Mouse (Mus musculus): ENCODE measurements around the gene Fam189a1. TPM values are rescaled to one million over a fixed set of nuclear protein-coding genes. Genes with fewer than 3 reads are reported as not detected.

The Fam189a1 gene
- polyA plus RNA-seq, 1 experiment, result 0.07 TPM

GRCm38 (mm10) chr7:65149040-65149439 lies 7.3 kb downstream of the Fam189a1 start:
- no peak overlapping the region for H3ac ChIP-seq (ENCODE audit: control insufficient read depth, insufficient read length, low read depth)
- H3K79me3 ChIP-seq (ENCODE audit: low read depth), result no peaks in the 10 kb centered on the region
- H3K27me3 ChIP-seq (ENCODE audit: control insufficient read depth, insufficient read depth, insufficient read length), result no peaks in the 10 kb centered on the region
- no peak for TF ChIP-seq CEBPB (IDR thresholded peaks at IDR 0.05; ENCODE audit: low read depth)
- no peak for TF ChIP-seq FOSL1 (IDR thresholded peaks at IDR 0.05; ENCODE audit: insufficient read depth, low read length, poor library complexity, severe bottlenecking)
- no peak for TF ChIP-seq MYOD1 (IDR thresholded peaks at IDR 0.05; ENCODE audit: control insufficient read depth, insufficient read length, low read depth)
- no peak for TF ChIP-seq CTCF (IDR thresholded peaks at IDR 0.05; ENCODE audit: control insufficient read depth, insufficient read depth, insufficient read length)
- TF ChIP-seq MYOG (IDR thresholded peaks at IDR 0.05; ENCODE audit: control insufficient read depth, extremely low read depth, insufficient read length), result no peak
- TF ChIP-seq MAX (IDR thresholded peaks at IDR 0.05), result no peak
- TF ChIP-seq USF1 (IDR thresholded peaks at IDR 0.05; ENCODE audit: low read depth), result no peak
- H3K4me3 ChIP-seq (ENCODE audit: insufficient read depth, poor library complexity, severe bottlenecking), result no peak overlapping the region
- H3K79me2 ChIP-seq (ENCODE audit: control insufficient read depth, insufficient read depth), result no peaks in the 10 kb centered on the region
- H3K36me3 ChIP-seq (ENCODE audit: control insufficient read depth, insufficient read depth), result no peaks in the 10 kb centered on the region

- no peak for TF ChIP-seq USF1 (IDR thresholded peaks at IDR 0.05; ENCODE audit: low read depth)
- TF ChIP-seq MYOG (IDR thresholded peaks at IDR 0.05; ENCODE audit: control insufficient read depth, extremely low read depth, insufficient read length), result no peak
- TF ChIP-seq MYOD1 (IDR thresholded peaks at IDR 0.05; ENCODE audit: control insufficient read depth, insufficient read length, low read depth), result no peak
- no peak for TF ChIP-seq CTCF (IDR thresholded peaks at IDR 0.05; ENCODE audit: control insufficient read depth, insufficient read depth, insufficient read length)
- TF ChIP-seq MAX (IDR thresholded peaks at IDR 0.05), result no peak
- TF ChIP-seq FOSL1 (IDR thresholded peaks at IDR 0.05; ENCODE audit: insufficient read depth, low read length, poor library complexity, severe bottlenecking), result no peak
- TF ChIP-seq CEBPB (IDR thresholded peaks at IDR 0.05; ENCODE audit: low read depth), result no peak
- Histone ChIP-seq H3K79me2 (ENCODE audit: control insufficient read depth, insufficient read depth) (no peaks in the 10 kb centered on the region), H3ac (ENCODE audit: control insufficient read depth, insufficient read length, low read depth) (no peak overlapping the region), H3K79me3 (ENCODE audit: low read depth) (no peaks in the 10 kb centered on the region), H3K4me3 (ENCODE audit: insufficient read depth, poor library complexity, severe bottlenecking) (no peak overlapping the region), H3K27me3 (ENCODE audit: control insufficient read depth, insufficient read depth, insufficient read length) (no peaks in the 10 kb centered on the region), H3K36me3 (ENCODE audit: control insufficient read depth, insufficient read depth) (no peaks in the 10 kb centered on the region)
Measured at GRCm38 (mm10) chr7:65144881-65145280, 11.5 kb downstream of the Fam189a1 start.

GRCm38 (mm10) chr7:65141907-65142698 lies 14.3 kb downstream of the Fam189a1 start:
- Histone ChIP-seq H3K4me3 (ENCODE audit: insufficient read depth, poor library complexity, severe bottlenecking) (no peak overlapping the region), H3ac (ENCODE audit: control insufficient read depth, insufficient read length, low read depth) (no peak overlapping the region), H3K79me3 (ENCODE audit: low read depth) (no peaks in the 10 kb centered on the region), H3K79me2 (ENCODE audit: control insufficient read depth, insufficient read depth) (no peaks in the 10 kb centered on the region), H3K36me3 (ENCODE audit: control insufficient read depth, insufficient read depth) (no peaks in the 10 kb centered on the region), H3K27me3 (ENCODE audit: control insufficient read depth, insufficient read depth, insufficient read length) (no peaks in the 10 kb centered on the region)
- no peak for TF ChIP-seq MYOD1 (IDR thresholded peaks at IDR 0.05; ENCODE audit: control insufficient read depth, insufficient read length, low read depth)
- TF ChIP-seq FOSL1 (IDR thresholded peaks at IDR 0.05; ENCODE audit: insufficient read depth, low read length, poor library complexity, severe bottlenecking), result no peak
- no peak for TF ChIP-seq USF1 (IDR thresholded peaks at IDR 0.05; ENCODE audit: low read depth)
- TF ChIP-seq MYOG (IDR thresholded peaks at IDR 0.05; ENCODE audit: control insufficient read depth, extremely low read depth, insufficient read length), result no peak
- TF ChIP-seq MAX (IDR thresholded peaks at IDR 0.05), result no peak
- TF ChIP-seq CEBPB (IDR thresholded peaks at IDR 0.05; ENCODE audit: low read depth), result no peak
- no peak for TF ChIP-seq CTCF (IDR thresholded peaks at IDR 0.05; ENCODE audit: control insufficient read depth, insufficient read depth, insufficient read length)

- Histone ChIP-seq H3K4me3 (ENCODE audit: insufficient read depth, poor library complexity, severe bottlenecking) (no peak overlapping the region), H3K27me3 (ENCODE audit: control insufficient read depth, insufficient read depth, insufficient read length) (no peaks in the 10 kb centered on the region), H3K79me2 (ENCODE audit: control insufficient read depth, insufficient read depth) (no peaks in the 10 kb centered on the region), H3K79me3 (ENCODE audit: low read depth) (no peaks in the 10 kb centered on the region), H3K36me3 (ENCODE audit: control insufficient read depth, insufficient read depth) (no peaks in the 10 kb centered on the region), H3ac (ENCODE audit: control insufficient read depth, insufficient read length, low read depth) (no peak overlapping the region)
- TF ChIP-seq CTCF (IDR thresholded peaks at IDR 0.05; ENCODE audit: control insufficient read depth, insufficient read depth, insufficient read length), result no peak
- no peak for TF ChIP-seq MYOG (IDR thresholded peaks at IDR 0.05; ENCODE audit: control insufficient read depth, extremely low read depth, insufficient read length)
- TF ChIP-seq FOSL1 (IDR thresholded peaks at IDR 0.05; ENCODE audit: insufficient read depth, low read length, poor library complexity, severe bottlenecking), result no peak
- no peak for TF ChIP-seq USF1 (IDR thresholded peaks at IDR 0.05; ENCODE audit: low read depth)
- no peak for TF ChIP-seq MYOD1 (IDR thresholded peaks at IDR 0.05; ENCODE audit: control insufficient read depth, insufficient read length, low read depth)
- TF ChIP-seq CEBPB (IDR thresholded peaks at IDR 0.05; ENCODE audit: low read depth), result no peak
- TF ChIP-seq MAX (IDR thresholded peaks at IDR 0.05), result no peak
Measured at GRCm38 (mm10) chr7:65140832-65141231, 15.5 kb downstream of the Fam189a1 start.

GRCm38 (mm10) chr7:65140099-65140498 lies 16.3 kb downstream of the Fam189a1 start:
- no peak overlapping the region for H3ac ChIP-seq (ENCODE audit: control insufficient read depth, insufficient read length, low read depth)
- no peaks in the 10 kb centered on the region for H3K79me2 ChIP-seq (ENCODE audit: control insufficient read depth, insufficient read depth)
- no peaks in the 10 kb centered on the region for H3K79me3 ChIP-seq (ENCODE audit: low read depth)
- no peak for TF ChIP-seq FOSL1 (IDR thresholded peaks at IDR 0.05; ENCODE audit: insufficient read depth, low read length, poor library complexity, severe bottlenecking)
- no peak for TF ChIP-seq CEBPB (IDR thresholded peaks at IDR 0.05; ENCODE audit: low read depth)
- H3K27me3 ChIP-seq (ENCODE audit: control insufficient read depth, insufficient read depth, insufficient read length), result no peaks in the 10 kb centered on the region
- H3K4me3 ChIP-seq (ENCODE audit: insufficient read depth, poor library complexity, severe bottlenecking), result no peak overlapping the region
- no peaks in the 10 kb centered on the region for H3K36me3 ChIP-seq (ENCODE audit: control insufficient read depth, insufficient read depth)
